Mouse (Mus musculus) ES-Bruce4 (cell line): Measurements from ENCODE around the gene Phc2. TPM values are rescaled to one million over a fixed set of nuclear protein-coding genes. Genes with fewer than 3 reads are reported as not detected.

Experiments
- H3K27ac ChIP-seq: 2 replicates; pipeline ENCODE4 v1.5.1; 2012; ENCODE audit warnings: low read length, inconsistent platforms; ENCODE audit not compliant: insufficient read depth
- H3K27me3 ChIP-seq: 2 replicates; pipeline ENCODE4 v1.6.1; 2012; ENCODE audit warnings: mild to moderate bottlenecking, low read length, inconsistent platforms; ENCODE audit not compliant: control insufficient read depth, poor library complexity, insufficient read depth, severe bottlenecking
- H3K36me3 ChIP-seq: 2 replicates; pipeline ENCODE4 v1.6.1; 2012; ENCODE audit warnings: inconsistent platforms, mild to moderate bottlenecking, low read length, moderate library complexity; ENCODE audit not compliant: control insufficient read depth, poor library complexity, insufficient read depth, severe bottlenecking
- H3K4me1 ChIP-seq: one replicate; pipeline ENCODE4 v1.8.1; 2011; ENCODE audit warnings: low read length; ENCODE audit not compliant: control insufficient read depth, insufficient read depth
- H3K4me3 ChIP-seq: 2 replicates; pipeline ENCODE4 v1.5.1; 2011; ENCODE audit warnings: low read depth, mild to moderate bottlenecking, low read length
- H3K9ac ChIP-seq: 2 replicates; pipeline ENCODE4 v1.6.1; 2012; ENCODE audit warnings: low read depth, mild to moderate bottlenecking, inconsistent platforms; ENCODE audit not compliant: poor library complexity, severe bottlenecking
- H3K9me3 ChIP-seq: replicated peaks from 2 replicates; pipeline ENCODE4 v1.6.1; 2012; ENCODE audit warnings: mild to moderate bottlenecking, low read length, inconsistent platforms; ENCODE audit not compliant: control insufficient read depth, poor library complexity, insufficient read depth, severe bottlenecking
- CTCF ChIP-seq: IDR thresholded peaks from one replicate; pipeline ENCODE4 v1.8.1; 2011; ENCODE audit warnings: low read depth, low read length
- EP300 ChIP-seq: IDR thresholded peaks from 2 replicates; pipeline ENCODE4 v1.6.1; 2011; ENCODE audit warnings: low read depth, low read length; ENCODE audit not compliant: insufficient read depth
- POLR2A ChIP-seq: IDR thresholded peaks from one replicate; pipeline ENCODE4 v1.8.1; 2011; ENCODE audit warnings: low read length; ENCODE audit not compliant: insufficient read depth
- polyA plus RNA-seq: library from polyadenylated mRNA; stranded (reverse); fragments of >200 nt; gene quantifications from 2 replicates; pipeline ENCODE4 v1.2.4, GENCODE M21; 2011; ENCODE audit warnings: low read depth; ENCODE audit not compliant: missing spikeins, insufficient read depth, insufficient read length

The Phc2 gene
- polyA plus RNA-seq, 1 experiment, result 38.4 TPM

DNA sequence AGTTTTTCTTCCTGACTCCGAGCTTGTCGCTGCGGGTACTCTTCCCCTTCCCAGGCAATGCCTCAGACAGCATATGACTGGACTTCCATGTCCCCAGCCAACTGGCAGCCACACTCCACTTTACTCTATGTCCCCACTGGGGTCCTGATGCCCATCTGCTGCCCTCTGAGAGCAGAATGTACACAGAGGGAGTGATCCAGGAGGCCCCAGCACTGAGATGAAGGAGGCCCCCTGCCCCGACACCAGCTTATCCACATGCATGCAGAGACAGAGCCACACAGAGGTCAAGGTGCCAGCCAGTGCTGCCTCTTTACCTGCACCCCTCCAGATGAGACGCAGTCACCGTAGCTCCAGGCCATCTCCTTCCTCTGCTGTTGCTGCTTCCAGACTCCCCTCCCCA lies 55.8 kb downstream of the Phc2 start:
- Histone ChIP-seq H3K4me3 (no peak overlapping the region), H3K4me1 (no peaks in the 10 kb centered on the region)
- TF ChIP-seq EP300 (no peak), POLR2A (no peak), CTCF (no peak)

DNA sequence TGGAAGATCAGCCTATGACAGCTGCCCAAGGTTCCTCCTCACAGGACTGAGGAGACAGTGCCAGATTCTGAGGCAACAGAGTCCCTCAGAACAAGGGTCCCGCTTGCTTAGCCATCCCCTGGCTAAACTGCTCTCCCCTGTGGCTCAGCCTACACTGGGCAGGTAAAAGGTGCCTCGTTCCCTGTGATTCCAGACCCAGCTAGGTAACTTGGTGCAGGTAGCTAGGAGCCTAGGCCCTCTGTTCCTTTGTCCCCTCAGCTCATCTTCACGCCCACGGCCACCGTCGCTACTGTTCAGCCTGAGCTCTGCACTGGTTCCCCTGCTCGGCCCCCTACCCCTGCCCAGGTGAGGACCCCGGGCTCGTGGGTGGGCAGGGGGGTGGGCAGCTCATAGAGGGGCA lies 56.3 kb downstream of the Phc2 start:
- H3K27ac ChIP-seq, result no peak overlapping the region
- H3K9ac ChIP-seq, result no peak overlapping the region
- H3K9me3 ChIP-seq, result no peaks in the 10 kb centered on the region
- H3K4me1 ChIP-seq, result no peaks in the 10 kb centered on the region
- H3K36me3 ChIP-seq, result no peaks in the 10 kb centered on the region
- H3K4me3 ChIP-seq, result no peak overlapping the region
- TF ChIP-seq POLR2A (no peak), EP300 (no peak), CTCF (no peak)
- H3K27me3 ChIP-seq, result no peaks in the 10 kb centered on the region

More for the DNA sequence above, 55.8 kb downstream of the Phc2 start:
- H3K27ac ChIP-seq, result no peak overlapping the region
- no peaks in the 10 kb centered on the region for H3K36me3 ChIP-seq
- H3K27me3 ChIP-seq, result no peaks in the 10 kb centered on the region
- H3K9me3 ChIP-seq, result no peaks in the 10 kb centered on the region
- no peak overlapping the region for H3K9ac ChIP-seq

DNA sequence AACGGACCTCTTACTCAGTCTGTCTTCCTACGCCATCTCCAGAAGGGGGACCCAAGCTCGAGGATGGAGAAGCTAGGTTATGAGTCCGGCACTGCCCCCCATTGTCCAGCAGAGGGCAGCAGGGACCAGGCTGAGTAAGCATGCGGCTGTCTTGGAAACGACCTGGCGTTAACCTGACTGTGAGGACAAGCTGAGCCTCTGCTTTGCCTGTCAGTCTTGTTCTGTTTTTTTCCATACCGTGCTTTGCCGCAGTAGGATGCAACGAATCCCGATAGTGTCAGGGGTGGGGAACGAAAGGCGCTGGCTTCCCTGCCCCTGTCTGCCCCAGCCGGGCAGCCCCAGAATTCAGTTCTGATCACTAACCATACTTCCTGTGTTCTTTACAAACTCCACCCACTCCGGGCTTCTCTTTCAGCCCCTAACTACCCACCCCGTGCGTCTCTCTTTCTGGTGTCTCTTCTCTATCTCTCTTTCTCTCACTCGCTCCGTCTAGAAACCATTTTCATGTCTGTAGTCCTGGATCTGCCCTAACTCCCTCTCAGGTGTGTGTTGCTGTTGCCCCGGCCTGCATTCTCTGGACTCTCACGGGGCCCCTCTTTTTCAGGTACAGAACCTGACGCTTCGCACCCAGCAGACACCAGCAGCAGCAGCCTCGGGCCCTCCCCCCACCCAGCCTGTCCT lies 57.1 kb downstream of the Phc2 start:
- Histone ChIP-seq H3K9me3 (no peaks in the 10 kb centered on the region), H3K36me3 (no peaks in the 10 kb centered on the region), H3K9ac (peak overlapping the region; percentile 22), H3K4me1 (peaks cover 3% of the 10 kb centered on the region), H3K27ac (no peak overlapping the region), H3K4me3 (peak overlapping the region; percentile 34), H3K27me3 (no peaks in the 10 kb centered on the region)
- peak; percentile 99 for TF ChIP-seq CTCF
- 0 out of 2 replicates have a peak, but pooled peaks have one; percentile 30 for TF ChIP-seq EP300
- no peak for TF ChIP-seq POLR2A

DNA sequence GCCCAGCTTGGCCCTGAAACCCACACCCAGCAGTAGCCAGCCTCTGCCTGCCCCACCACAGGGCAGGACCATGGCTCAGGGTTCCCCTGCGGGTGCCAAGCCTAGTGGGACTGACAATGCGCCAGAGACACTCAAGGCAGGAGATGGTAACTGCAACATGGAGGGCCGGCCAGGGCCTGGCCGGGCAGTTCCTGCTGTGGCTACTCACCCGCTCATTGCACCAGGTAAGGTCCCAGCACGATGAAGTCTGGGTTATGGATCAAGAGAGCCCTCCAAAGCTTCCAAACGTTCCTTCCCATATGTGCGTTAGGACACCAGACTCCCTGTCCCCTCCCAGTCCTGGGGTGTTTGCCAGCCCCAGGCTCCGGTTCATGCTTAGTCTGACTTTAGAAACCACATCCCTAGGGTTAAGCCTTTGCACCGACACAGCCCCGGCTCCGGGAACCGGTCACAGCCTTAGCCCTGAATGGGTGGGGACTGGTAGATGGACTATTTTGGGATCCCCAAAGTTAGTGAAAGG lies 57.7 kb downstream of the Phc2 start:
- no peak overlapping the region for H3K27ac ChIP-seq
- no peaks in the 10 kb centered on the region for H3K9me3 ChIP-seq
- TF ChIP-seq CTCF, result no peak
- no peaks in the 10 kb centered on the region for H3K36me3 ChIP-seq
- H3K27me3 ChIP-seq, result no peaks in the 10 kb centered on the region
- H3K9ac ChIP-seq, result peak overlapping the region; percentile 22
- H3K4me1 ChIP-seq, result peaks cover 3% of the 10 kb centered on the region
- peak overlapping the region; percentile 34 for H3K4me3 ChIP-seq

DNA sequence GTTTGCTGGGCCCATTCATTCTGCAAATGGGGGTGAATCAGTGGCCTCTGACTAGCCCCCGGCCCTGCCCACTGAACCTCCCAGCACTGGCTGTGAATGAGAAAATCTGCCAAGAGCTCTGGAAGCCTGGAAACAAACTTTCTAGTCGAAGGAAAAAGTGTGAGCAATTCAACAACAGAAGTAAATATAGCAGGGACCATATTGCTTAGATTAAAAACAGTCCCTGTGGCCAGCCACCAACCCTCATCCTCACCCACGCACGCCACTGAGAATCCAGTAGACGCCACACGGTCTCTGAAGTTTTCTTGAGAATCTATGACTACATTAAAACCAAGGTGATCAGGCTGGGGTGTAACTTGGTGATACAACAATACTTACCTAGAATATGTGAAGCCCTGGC lies 58.4 kb downstream of the Phc2 start:
- peaks cover 3% of the 10 kb centered on the region for H3K4me1 ChIP-seq

DNA sequence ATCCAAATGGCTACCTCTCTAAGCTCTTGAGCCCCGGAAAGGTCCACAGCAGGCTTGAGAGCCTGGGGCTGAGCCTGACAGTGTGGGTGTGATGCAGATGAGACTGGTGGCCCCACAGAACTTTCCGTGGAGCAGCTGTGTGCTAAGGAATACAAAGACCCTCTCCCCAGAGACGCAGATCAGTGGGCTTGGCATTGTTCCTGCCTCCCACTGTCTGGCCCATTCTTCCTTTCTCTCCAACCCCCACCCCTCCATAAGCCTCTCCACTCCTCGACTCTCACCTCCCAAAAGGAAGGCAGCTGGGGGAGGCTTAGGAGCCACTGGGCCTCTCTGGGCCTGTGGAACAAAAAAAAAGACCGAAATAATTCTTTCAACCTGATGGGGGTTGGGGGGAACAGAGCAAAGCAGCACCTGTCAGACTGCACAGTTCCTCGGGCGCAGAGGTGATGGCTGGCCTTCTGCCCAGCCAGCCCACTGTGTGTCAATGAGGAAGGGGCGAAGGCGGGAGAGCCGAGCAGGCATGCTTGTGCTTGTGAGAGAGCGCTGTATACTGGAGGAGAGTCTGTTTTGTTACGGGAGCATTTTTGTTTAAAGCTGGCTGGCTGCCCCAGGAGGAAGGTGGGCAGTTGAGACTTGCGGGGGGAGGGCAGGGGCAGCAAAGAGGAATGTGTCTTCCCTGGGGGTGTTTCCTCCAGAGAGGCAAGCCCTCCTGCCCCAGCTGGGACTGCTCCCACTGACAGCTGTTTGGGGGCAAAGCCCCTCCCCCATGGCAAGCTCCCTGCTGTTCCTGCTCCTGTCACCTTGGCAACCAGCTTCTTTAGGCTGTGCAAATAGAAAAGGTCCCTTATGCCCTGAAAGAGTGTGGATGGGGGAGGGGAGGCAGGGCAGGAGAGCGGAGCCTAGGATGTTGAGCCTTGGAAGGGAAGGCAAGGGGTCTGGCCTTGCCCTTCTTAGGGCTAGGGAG lies 61.0 kb downstream of the Phc2 start:
- TF ChIP-seq POLR2A (no peak), EP300 (peak; percentile 83; the same call in 1 of the 2 replicates), CTCF (no peak)
- Histone ChIP-seq H3K9me3 (no peaks in the 10 kb centered on the region), H3K27ac (peak overlapping the region; percentile 28), H3K27me3 (no peaks in the 10 kb centered on the region), H3K4me1 (peaks cover 3% of the 10 kb centered on the region), H3K4me3 (no peak overlapping the region), H3K36me3 (no peaks in the 10 kb centered on the region), H3K9ac (0 out of 2 replicates have a peak overlapping the region, but pooled peaks have one; percentile 9)

More for the DNA sequence above, 58.4 kb downstream of the Phc2 start:
- no peaks in the 10 kb centered on the region for H3K27me3 ChIP-seq
- no peak overlapping the region for H3K27ac ChIP-seq
- no peaks in the 10 kb centered on the region for H3K36me3 ChIP-seq
- H3K9me3 ChIP-seq, result no peaks in the 10 kb centered on the region
- H3K9ac ChIP-seq, result no peak overlapping the region
- TF ChIP-seq CTCF (no peak), EP300 (no peak), POLR2A (no peak)
- H3K4me3 ChIP-seq, result no peak overlapping the region
